Mouse (Mus musculus): Measurements from ENCODE around the gene Bst2. TPM values are rescaled to one million over a fixed set of nuclear protein-coding genes. Genes with fewer than 3 reads are reported as not detected.

Bst2 gene
- 66.0 and 70.2 TPM in 2 replicates for total RNA-seq (2021)
- long read RNA-seq, transcript Bst2-201 (5 exons, 792 nt), result major isoform, 86 of 91 reads
- long read RNA-seq, partial matches to known transcripts, result 4 of 91 reads
- long read RNA-seq, other reads (novel, unspliced or antisense), result 1 of 91 reads

GRCm38 (mm10) chr8:71537028-71537867 lies at the start of gene Bst2:
TSS of gene Bst2 (minus strand) at chr8:71537456.
- DNase-seq, result peak; percentile 85

GRCm38 (mm10) chr8:71586891-71587290 lies 49.6 kb upstream of the Bst2 start:
- peak; percentile 69 for DNase-seq

GRCm38 (mm10) chr8:71580201-71580600 lies 42.9 kb upstream of the Bst2 start:
- no peak for DNase-seq

DNA sequence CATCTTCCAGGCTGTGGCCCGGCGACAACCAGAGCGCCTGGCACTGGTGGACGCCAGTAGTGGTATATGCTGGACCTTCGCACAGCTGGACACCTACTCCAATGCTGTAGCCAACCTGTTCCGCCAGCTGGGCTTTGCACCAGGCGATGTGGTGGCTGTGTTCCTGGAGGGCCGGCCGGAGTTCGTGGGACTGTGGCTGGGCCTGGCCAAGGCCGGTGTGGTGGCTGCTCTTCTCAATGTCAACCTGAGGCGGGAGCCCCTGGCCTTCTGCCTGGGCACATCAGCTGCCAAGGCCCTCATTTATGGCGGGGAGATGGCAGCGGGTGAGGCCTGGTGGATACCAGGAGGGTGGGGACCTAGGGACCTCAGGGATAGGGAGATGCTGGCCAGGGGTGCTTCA lies 42.2 kb upstream of the Bst2 start:
- DNase-seq, result peak; percentile 74

DNA sequence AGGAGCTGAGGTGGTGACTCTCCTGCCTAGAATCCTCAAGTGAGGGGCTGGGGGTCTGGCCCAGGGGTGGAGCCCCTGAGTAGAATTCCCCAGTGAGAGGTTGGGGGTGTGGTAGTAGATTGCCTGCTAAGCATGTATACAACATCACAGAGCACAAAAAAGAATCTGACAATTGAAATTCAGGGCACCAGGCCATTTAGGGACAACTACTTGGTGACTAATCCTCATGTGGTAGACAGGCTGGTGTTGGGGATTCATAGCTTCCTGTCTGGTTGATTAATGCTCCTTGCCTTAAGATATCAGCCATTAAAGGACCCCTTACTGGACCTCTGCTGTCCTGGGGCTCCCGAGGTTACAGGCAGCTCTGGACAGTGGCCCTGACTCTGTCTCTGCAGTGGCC lies 41.8 kb upstream of the Bst2 start:
- DNase-seq, result no peak

DNA sequence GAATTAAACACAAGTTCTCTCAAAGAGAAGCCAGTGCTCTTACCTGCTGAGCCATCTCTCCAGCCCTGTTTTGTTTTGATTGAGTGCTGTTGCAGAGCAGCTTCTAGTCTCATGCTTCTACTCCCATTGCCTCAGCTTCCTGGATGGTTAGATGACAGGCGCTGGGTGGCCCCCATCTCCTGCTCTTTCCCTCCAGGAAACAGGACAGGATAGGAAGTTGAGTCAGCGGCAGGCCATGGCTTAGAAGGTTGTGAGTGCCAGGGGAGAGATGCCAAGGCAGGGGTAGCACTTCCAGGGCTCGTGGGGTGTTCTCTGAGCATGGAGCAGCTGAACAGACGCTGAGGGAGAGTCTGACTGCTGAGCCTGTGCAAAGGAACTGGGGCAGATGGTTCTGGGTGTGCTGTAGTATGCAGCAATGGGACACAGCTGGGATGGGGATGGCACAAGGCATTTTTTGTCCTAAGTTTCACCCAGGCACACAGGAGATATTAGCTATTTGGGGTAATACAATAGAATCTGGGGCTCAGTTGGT lies 40.7 kb upstream of the Bst2 start:
- no peak for DNase-seq

GRCm38 (mm10) chr8:71575020-71575419 lies 37.8 kb upstream of the Bst2 start:
- no peak for DNase-seq

- peak; percentile 64 for DNase-seq
Observed at GRCm38 (mm10) chr8:71574426-71574825, 37.2 kb upstream of the Bst2 start.

- DNase-seq, result peak; percentile 70
Observed at GRCm38 (mm10) chr8:71572847-71573633, 35.8 kb upstream of the Bst2 start.

GRCm38 (mm10) chr8:71572077-71572476 lies 34.8 kb upstream of the Bst2 start:
- no peak for DNase-seq

GRCm38 (mm10) chr8:71570291-71570954 lies 33.2 kb upstream of the Bst2 start:
- DNase-seq, result peak; percentile 95

GRCm38 (mm10) chr8:71569366-71570290 lies 32.4 kb upstream of the Bst2 start:
- DNase-seq, result peak; percentile 79

DNA sequence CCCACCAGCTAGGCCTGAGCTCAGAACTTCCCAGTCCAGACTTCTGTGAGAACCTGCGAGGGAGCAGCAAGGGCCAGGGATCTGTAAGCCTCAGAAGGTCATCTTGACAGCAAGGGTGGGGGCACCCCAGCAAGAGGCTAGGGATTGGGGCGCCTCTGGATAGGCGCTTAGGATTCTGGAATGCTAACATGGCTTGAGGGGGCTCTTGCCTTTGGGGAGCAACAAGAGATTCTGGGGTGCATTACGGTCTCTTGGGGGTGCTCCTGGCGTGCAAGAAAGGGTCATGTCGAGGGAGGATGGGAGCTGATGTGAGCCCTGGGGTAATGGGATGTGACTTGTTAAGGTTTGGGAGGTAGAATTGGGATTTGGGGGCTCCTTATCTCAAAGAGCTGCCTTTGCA lies 31.7 kb upstream of the Bst2 start:
- DNase-seq, result no peak

- DNase-seq, result peak; percentile 86
Observed at GRCm38 (mm10) chr8:71568387-71568937, 31.2 kb upstream of the Bst2 start, which contains the start of gene Slc27a1. TSS of gene Slc27a1 (plus strand) at chr8:71568882.

GRCm38 (mm10) chr8:71567587-71567986 lies 30.3 kb upstream of the Bst2 start:
- no peak for DNase-seq

DNA sequence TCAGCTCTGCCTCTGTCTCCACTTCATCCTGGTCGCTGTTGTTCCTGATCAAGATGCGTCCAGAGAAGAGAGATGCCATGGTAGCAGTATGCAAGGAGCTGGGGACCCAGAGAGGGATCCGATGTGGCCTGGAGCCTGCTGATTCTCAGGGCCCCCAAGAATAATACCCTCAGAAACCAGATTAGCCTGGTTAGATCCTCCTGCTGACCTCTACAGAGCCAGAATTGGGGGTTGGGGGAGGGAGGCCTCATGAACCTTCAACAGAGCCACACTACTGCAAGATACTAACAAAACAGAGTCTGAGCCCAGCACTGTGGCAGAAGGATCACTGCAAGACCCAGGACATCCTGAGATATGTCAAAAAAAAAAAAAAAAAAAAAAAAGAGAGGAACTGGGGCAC lies 29.2 kb upstream of the Bst2 start, which contains the start of gene Nxnl1:
Gene Nxnl1 (minus strand): TSS at position 101 of the 400 bp plus-strand sequence.
- DNase-seq, result no peak

DNA sequence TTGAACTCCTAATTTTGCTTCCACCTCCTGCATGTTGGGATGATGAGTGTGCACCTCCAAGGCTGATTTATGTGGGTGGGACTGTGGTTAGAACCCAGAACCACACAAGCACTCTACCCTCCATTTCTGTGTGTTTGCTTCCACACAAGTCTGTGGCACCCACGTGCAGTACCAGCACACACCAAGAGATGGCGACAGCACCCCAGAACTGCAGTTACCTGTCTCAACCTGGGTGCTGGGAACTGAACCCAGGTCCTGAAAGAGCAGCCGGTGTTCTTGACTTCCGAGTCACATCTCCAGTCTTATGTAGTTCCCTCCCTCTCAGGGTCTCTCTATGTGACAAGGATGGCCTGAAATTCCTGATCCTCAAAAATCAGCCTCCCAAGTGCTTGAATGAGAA lies 26.7 kb upstream of the Bst2 start:
- DNase-seq, result no peak

GRCm38 (mm10) chr8:71562751-71563150 lies 25.5 kb upstream of the Bst2 start:
- peak; percentile 90 for DNase-seq

DNA sequence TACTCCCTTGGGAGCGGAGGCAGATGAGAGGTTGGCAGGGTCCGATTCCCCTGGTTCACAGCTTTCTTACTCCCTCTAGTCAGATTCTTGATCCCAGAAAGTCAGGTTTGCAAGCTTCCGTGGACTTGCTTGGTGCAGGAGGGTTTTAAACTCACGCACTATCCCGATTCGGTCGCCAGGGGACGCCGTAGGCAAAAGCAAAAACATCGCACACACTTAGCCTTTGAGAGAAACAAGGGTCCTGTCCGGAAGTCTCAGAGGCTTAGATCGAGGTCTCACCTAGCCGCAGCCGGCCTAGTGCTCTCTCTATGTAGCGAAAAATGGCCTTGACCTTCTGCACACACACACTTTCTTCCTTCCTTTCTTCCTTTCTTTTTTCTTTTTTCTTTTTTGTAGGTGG lies 24.1 kb upstream of the Bst2 start:
- DNase-seq, result peak; percentile 63

DNA sequence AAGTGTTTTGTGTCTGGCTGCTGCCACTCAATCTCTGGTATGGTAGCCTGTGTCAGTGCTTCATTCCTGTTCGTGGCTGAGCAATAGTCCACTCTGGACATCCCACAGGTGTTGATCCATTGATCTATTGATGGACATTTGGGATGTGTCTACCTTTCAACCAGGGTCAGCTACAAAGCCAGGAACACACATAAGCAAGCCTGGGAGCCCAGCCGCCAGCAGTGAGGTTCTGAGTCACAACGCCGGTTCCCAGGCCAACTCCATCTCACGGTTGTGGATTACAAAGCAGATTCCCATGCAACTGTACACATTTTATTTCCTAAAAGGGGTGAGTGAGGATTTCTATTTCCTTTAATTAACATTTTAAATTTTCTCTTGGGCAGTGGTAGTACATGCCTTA lies 23.5 kb upstream of the Bst2 start:
- no peak for DNase-seq

DNA sequence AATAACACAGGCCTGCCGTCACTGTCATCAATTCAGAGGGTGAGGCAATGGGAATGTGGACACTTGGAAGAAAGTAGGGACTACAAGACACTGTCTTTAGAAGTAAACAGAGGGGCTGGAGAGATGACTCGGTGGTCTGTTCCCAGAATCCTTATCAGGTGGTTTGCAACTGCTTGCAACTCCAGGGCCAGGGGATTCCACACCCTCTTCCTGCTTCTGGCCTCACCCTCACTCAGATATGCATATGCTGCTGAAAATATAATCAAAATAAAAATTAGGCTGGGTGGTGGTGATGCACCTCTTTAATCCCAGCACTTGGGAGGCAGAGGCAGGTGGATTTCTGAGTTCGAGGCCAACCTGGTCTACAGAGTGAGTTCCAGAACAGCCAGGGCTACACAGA lies 22.8 kb upstream of the Bst2 start:
- no peak for DNase-seq
